Mouse (Mus musculus) olfactory bulb, adult 2 months (tissue): ENCODE results near the gene Sgpp1. TPM values are rescaled to one million over a fixed set of nuclear protein-coding genes. Genes with fewer than 3 reads are reported as not detected.
"Not testable (repeated sequence)": the region's sequence is repeated elsewhere in the genome, so short reads cannot be mapped to it uniquely, and the experiment has no call there.

Source experiments
- H3K27ac ChIP-seq: fragments of 200-500 bp; 2 replicates; pipeline ENCODE4 v1.5.1; 2012; ENCODE audit warnings: low read depth, low read length; ENCODE audit not compliant: insufficient read depth
- H3K4me1 ChIP-seq: fragments of 200-500 bp; 2 replicates; pipeline ENCODE4 v1.6.1; 2012; ENCODE audit warnings: low read length; ENCODE audit not compliant: control insufficient read depth, insufficient read depth
- H3K4me3 ChIP-seq: fragments of 200-500 bp; 2 replicates; pipeline ENCODE4 v1.5.1; 2012; ENCODE audit warnings: mild to moderate bottlenecking, low read depth, low read length, moderate library complexity; ENCODE audit not compliant: insufficient read depth
- CTCF ChIP-seq: fragments of 200-500 bp; IDR thresholded peaks from 2 replicates; pipeline ENCODE4 v1.5.1; 2012; ENCODE audit warnings: low read depth, mild to moderate bottlenecking, low read length, moderate library complexity; ENCODE audit not compliant: insufficient read depth
- POLR2A ChIP-seq: fragments of 200-500 bp; IDR thresholded peaks from 2 replicates; pipeline ENCODE4 v1.6.1; 2012; ENCODE audit warnings: mild to moderate bottlenecking, low read depth, low read length, moderate library complexity; ENCODE audit not compliant: insufficient read depth
- WGBS: fragments of 180-500 bp; shearing (Covaris S2); methylation state at CpG from one replicate; pipeline ENCODE4 v1.1.7; 2018; 5-methylcytosine and 5-hydroxymethylcytosine counted together
- polyA plus RNA-seq: library from polyadenylated mRNA; stranded (reverse); fragments of >200 nt; gene quantifications from 2 replicates; pipeline ENCODE4 v1.2.4, GENCODE M21; 2012; ENCODE audit warnings: low replicate concordance; ENCODE audit not compliant: missing spikeins, insufficient read depth, insufficient read length

The Sgpp1 gene
- polyA plus RNA-seq, 1 experiment = not detected

GRCm38 (mm10) chr12:75702739-75703122 lies 32.8 kb downstream of the Sgpp1 start:
- Histone ChIP-seq H3K4me1 (peaks cover 9% of the 10 kb centered on the region; the same call in 1 of the 2 replicates), H3K27ac (no peak overlapping the region), H3K4me3 (no peak overlapping the region)
- no peak for TF ChIP-seq CTCF
- TF ChIP-seq POLR2A = no peak
- WGBS = 90% methylated on average over 3 of the region's 3 CpGs

DNA sequence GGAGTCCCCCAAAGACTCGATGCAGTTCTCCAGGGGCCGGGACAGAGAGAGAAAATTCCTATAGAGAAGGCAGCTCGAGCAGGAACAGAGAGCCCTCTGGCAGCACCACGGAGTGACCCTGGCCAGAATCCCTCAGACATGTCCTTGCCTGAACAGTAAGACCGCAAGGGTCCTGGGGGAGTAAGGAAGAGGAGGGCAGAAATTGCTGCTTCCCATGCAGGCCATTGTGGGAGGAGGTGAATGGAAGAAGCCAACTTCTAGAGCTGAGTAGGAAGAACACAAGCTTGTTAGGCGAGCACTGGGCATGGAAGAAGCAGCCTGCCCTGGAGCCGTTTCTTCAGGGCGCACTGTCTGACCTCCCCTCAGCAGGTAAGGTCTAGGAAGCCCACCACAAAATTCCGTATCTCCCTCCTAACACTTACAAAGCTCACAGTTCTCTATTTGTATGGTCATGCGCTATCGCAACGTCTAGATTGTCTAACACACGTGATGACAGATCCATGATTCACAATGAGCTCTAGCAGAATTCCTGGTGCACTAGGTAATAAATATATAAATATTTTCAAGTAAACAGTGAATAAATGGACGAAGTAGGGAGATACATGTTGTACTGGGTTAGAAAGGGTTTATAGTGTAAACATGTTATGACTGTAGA lies 33.3 kb downstream of the Sgpp1 start:
- 74% methylated on average over 14 of the region's 14 CpGs for WGBS
- TF ChIP-seq POLR2A (no peak), CTCF (no peak)
- Histone ChIP-seq H3K4me1 (peaks cover 9% of the 10 kb centered on the region; the same call in 1 of the 2 replicates), H3K4me3 (no peak overlapping the region), H3K27ac (no peak overlapping the region)

DNA sequence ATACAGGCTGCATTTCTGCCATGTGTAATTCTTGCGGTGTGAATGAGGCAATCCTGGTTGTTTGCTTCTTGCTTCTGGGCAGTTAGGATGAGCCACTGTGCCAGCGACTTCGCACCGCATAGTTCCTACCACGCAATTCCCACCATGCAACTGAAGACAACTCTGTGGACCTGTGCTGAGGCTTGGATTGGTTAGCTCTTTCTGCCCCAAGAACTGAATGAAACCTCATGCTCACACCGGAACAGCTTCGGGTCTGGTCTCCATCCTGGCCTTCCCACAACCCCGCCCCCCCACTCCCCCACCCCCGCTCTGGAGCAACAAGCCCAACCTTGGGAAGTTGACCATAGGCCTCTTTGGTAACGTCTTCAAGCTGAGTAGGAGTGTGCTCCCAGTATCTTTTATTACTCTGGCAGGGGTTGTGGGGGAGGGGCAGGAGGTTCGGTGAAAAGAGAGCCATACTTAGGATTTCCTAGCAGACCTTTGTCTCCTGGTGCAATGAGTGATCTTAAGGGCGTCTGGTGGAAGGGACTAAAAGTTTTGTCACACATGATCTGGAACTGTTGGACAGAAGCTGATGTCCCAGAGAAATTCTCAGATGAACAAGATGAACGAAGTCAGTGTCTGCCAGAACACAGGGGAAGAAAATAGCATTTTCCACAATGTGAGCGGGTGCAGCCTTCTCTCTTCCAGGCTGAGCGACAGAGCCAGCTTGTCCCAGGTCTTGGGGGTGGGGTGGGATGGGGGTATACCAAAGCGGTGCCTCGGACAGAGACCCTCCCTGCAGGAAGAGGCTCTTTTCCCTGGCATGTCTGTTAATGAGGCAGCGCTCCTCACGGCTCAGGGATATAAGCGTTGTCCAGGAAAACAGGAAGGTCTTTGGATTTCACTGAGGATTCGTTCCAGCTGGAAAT lies 34.1 kb downstream of the Sgpp1 start:
- H3K4me3 ChIP-seq = 0 out of 2 replicates have a peak overlapping the region, but pooled peaks have one; percentile 4
- 38% methylated on average over 21 of the region's 21 CpGs for WGBS

DNA sequence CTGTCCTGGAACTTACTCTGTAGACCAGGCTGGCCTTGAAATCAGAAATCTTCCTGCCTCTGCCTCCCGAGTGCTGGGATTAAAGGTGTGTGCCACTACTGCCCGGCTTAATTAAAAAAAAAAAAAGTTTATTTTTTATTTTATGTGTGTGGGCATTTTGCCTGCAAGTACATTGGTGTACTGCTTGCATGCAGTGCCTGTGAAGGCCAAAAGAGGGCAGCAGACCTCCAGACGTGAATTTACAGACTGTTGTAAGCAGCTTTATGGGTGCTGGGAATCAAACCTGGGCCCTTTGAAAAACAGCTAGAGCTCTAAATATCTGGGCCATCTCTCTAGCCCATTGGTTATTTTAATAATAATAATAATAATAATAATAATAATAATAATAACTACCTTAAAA lies 36.8 kb downstream of the Sgpp1 start:
- 95% methylated on average over 3 of the region's 3 CpGs for WGBS
- peaks cover 9% of the 10 kb centered on the region; the same call in 1 of the 2 replicates for H3K4me1 ChIP-seq
- no peak for TF ChIP-seq POLR2A
- no peak for TF ChIP-seq CTCF
- no peak overlapping the region for H3K4me3 ChIP-seq
- H3K27ac ChIP-seq = no peak overlapping the region

More for the DNA sequence above, 34.1 kb downstream of the Sgpp1 start:
- TF ChIP-seq CTCF = no peak
- Histone ChIP-seq H3K4me1 (peaks cover 9% of the 10 kb centered on the region; the same call in 1 of the 2 replicates), H3K27ac (no peak overlapping the region)

- 86% methylated on average over 1 of the region's 1 CpGs for WGBS
- not testable (repeated sequence) for H3K4me3 ChIP-seq, H3K27ac ChIP-seq, H3K4me1 ChIP-seq
Measured at GRCm38 (mm10) chr12:75695845-75696244, 39.7 kb downstream of the Sgpp1 start.

GRCm38 (mm10) chr12:75689003-75689402 lies 46.5 kb downstream of the Sgpp1 start:
- WGBS = 93% methylated on average over 2 of the region's 2 CpGs
- TF ChIP-seq POLR2A (no peak), CTCF (no peak)
- no peaks in the 10 kb centered on the region for H3K4me1 ChIP-seq
- no peak overlapping the region for H3K27ac ChIP-seq
- H3K4me3 ChIP-seq = no peak overlapping the region

- WGBS = 85% methylated on average over 4 of the region's 4 CpGs
- TF ChIP-seq CTCF (no peak), POLR2A (no peak)
- H3K4me3 ChIP-seq = no peak overlapping the region
- no peaks in the 10 kb centered on the region for H3K4me1 ChIP-seq
- no peak overlapping the region for H3K27ac ChIP-seq
Measured at GRCm38 (mm10) chr12:75687314-75687713, 48.2 kb downstream of the Sgpp1 start.

DNA sequence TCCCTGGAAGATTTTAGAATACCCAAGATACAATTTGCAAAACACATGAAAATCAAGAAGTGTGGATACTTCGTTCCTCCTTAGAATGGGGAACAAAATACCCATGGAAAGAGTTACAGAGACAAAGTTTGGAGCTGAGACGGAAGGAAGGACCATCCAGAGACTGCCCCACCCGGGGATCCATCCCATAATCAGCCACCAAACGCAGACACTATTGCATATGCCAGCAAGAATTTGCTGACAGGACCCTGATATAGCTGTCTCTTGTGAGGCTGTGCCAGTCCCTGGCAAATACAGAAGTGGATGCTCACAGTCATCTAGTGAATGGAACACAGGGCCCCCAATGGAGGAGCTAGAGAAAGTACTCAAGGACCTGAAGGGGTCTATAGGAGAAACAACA lies 51.5 kb downstream of the Sgpp1 start:
- 82% methylated on average over 4 of the region's 4 CpGs for WGBS
- H3K27ac ChIP-seq, H3K4me1 ChIP-seq, H3K4me3 ChIP-seq: not testable (repeated sequence)

- Histone ChIP-seq H3K4me3 (no peak overlapping the region), H3K4me1 (no peaks in the 10 kb centered on the region), H3K27ac (no peak overlapping the region)
- WGBS = 93% methylated on average over 4 of the region's 4 CpGs
- no peak for TF ChIP-seq CTCF
Measured at GRCm38 (mm10) chr12:75683598-75683997, 51.9 kb downstream of the Sgpp1 start.
